ENCODE assay signal across 30 mouse cellular contexts in genomic region chr8:112599975-112600374, GRCm38 (mm10). TPM values are rescaled to one million over a fixed set of nuclear protein-coding genes. Genes with fewer than 3 reads are reported as not detected.
"Had no signal": no experiment of that assay in that cellular context is flagged by ENCODE, and none has a peak within 500 bp of the region (broad histone marks: within the 10 kb centered on the region; RNA-seq: fewer than 3 reads in every experiment).

No protein-coding gene starts in this region.

- H3K9me3 ChIP-seq: heart, embryonic 13.5 days; heart, embryonic 15.5 days; hindbrain, embryonic 13.5 days; kidney, embryonic 15.5 days; limb, embryonic 13.5 days; limb, embryonic 15.5 days had no signal

- DNase-seq: gastrocnemius, adult 2 months; gastrocnemius, postnatal 10 days; gastrocnemius, postnatal 25 days; heart, adult 2 months; heart, postnatal 14 days; heart, postnatal 36 days; kidney, adult 11 months; kidney, adult 2 months; kidney, adult 9 months; kidney, postnatal 14 days; kidney, postnatal 36 days; layer of hippocampus, adult 9-11 months; layer of hippocampus, postnatal 36 days had no signal

- H3K36me3 ChIP-seq: heart, embryonic 13.5 days; heart, embryonic 15.5 days; hindbrain, embryonic 13.5 days; kidney, embryonic 15.5 days; limb, embryonic 13.5 days; limb, embryonic 15.5 days; liver, embryonic 12.5 days had no signal

- H3K4me1 ChIP-seq: heart, embryonic 13.5 days; heart, embryonic 15.5 days; limb, embryonic 13.5 days; limb, embryonic 15.5 days; liver, embryonic 12.5 days had no signal

- H3K4me3 ChIP-seq: gastrocnemius, adult 2 months; heart, adult 2 months; heart, embryonic 13.5 days; heart, embryonic 15.5 days; hindbrain, embryonic 13.5 days; kidney, embryonic 15.5 days; limb, embryonic 13.5 days; limb, embryonic 15.5 days; liver, embryonic 12.5 days had no signal

- ATAC-seq: hindbrain, embryonic 16.5 days; intestine, embryonic 16.5 days; liver, embryonic 12.5 days had no signal

- H3K27ac ChIP-seq: gastrocnemius, adult 2 months; heart, adult 2 months; heart, embryonic 13.5 days; heart, embryonic 15.5 days; hindbrain, embryonic 13.5 days; kidney, embryonic 15.5 days; kidney, postnatal 0 days; limb, embryonic 13.5 days; limb, embryonic 15.5 days; liver, embryonic 12.5 days; liver, embryonic 14.5 days had no signal

- H3K4me2 ChIP-seq: heart, embryonic 11.5 days; heart, embryonic 13.5 days; heart, embryonic 15.5 days; hindbrain, embryonic 13.5 days; kidney, embryonic 15.5 days; limb, embryonic 13.5 days; limb, embryonic 15.5 days; liver, embryonic 12.5 days had no signal

- H3K9ac ChIP-seq: heart, embryonic 13.5 days; heart, embryonic 15.5 days; hindbrain, embryonic 13.5 days; kidney, embryonic 15.5 days; limb, embryonic 13.5 days; limb, embryonic 15.5 days; liver, embryonic 12.5 days; liver, embryonic 14.5 days had no signal

- H3K27me3 ChIP-seq: heart, embryonic 13.5 days; heart, embryonic 15.5 days; hindbrain, embryonic 13.5 days; kidney, embryonic 15.5 days; limb, embryonic 13.5 days; limb, embryonic 15.5 days; liver, embryonic 12.5 days had no signal

RNA-seq across cellular contexts. Expression of gene Cntnap4, which starts 30.1 kb away (rescaled TPM):
- total RNA-seq: gastrocnemius, postnatal 25 days; granulocyte monocyte progenitor cell, adult 5-6 weeks; heart, adult 2 months; heart, postnatal 14 days; heart, postnatal 36 days; hematopoietic stem cell, adult 5-6 weeks; liver, adult 2 months had no signal
- polyA plus RNA-seq: heart, adult 2 months; heart, embryonic 11.5 days; heart, embryonic 13.5 days; large intestine, adult 2 months; liver, adult 2 months; liver, embryonic 16.5 days had no signal
